Mouse (Mus musculus): ENCODE data around the gene Itprid2.

- TF ChIP-seq CTCF (IDR thresholded peaks at IDR 0.05) (no peak), EP300 (IDR thresholded peaks at IDR 0.05) (no peak)
Observed at GRCm38 (mm10) chr2:79661486-79662104, 26.4 kb downstream of the Itprid2 start.

Measured in lung, postnatal 0 days (tissue).